Mouse (Mus musculus): ENCODE measurements around the gene Gm20662.

Gm20662 gene

DNA sequence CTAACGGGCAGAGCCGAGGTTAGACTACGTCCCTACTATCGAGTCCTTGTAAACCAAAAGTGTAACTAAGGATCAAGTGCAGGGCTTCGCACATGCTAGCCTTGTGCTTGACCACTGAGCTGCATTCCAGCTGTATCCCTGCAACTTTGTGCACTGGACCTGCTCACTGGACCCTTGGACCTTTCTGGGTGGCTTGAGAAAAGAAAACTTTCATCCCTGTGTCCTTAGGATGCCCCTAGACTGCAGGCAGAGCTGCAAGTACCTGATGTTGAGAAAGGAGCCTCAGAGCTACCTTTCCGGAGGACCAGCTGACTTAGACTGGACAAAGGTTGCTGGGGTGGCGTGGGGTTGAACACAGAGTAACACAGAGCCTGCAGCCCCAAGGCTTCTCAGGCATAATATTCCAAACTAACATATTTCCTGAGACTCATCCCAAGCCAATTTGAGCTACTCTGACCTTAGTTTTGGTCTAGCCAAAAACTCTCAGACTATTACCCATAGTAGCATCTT lies 94.5 kb downstream of the Gm20662 start:
- in situ Hi-C loops (cut with MboI), result no loop called here

DNA sequence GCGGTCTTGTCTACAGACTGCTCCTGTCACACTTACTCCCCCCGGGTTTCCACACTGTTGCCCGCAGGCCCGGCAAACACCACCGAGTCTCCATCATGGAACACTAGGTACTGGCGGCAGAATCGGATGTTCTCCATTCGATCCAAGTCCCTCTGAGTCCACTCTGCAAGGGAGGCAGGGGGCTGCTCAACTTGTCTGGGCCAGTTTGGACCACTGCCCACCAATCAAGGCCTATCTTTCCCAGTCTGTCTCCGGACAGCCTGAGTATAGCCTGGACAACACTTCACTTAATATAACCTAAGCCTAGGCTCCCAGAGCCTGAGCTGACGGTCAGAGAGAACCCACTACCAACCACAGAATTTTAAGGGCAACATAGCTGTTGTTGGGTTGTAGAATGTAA lies 97.4 kb downstream of the Gm20662 start:
- in situ Hi-C loops (cut with MboI), result no loop called here

DNA sequence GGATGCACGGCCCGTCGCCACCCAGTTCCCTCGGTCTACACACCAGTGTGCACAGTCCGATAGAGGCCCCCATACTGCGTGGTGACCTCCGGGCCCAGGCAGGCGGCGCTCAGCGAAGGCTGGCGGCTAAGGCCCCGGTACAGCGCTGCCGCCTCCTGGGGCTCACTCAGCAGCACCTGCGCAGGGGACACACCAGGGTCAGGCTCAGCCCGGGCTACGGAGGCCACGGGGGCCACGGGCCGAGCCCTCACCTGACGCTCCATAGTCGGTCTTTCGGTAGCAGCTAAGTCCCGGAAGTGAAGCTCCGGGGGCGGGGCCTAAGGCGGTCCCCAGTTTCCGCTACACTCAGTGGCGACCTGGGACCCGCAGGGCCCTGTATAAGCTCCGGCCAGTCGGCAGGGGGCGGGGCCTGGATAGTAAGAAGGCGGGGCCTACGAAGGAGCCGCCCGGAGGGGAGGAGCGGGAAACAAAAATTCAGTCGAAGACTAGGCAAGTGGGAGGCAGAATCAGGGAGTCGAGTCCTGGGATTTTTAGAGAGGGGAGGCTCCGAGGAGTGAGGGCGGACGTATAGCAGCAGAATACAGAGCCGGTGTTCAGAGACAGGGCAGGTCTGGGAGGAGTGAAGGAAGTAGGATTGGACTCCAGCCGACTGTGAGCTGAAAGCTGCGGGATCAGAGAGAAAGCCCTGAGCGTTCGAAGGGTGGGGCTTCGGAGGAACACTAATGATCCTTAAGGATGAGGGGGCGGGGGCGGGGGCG lies 98.2 kb downstream of the Gm20662 start, which contains the start of gene Apeh:
Gene Apeh, minus strand, starts transcription at position 423 of the 758 bp plus-strand sequence.
- in situ Hi-C loops (cut with MboI), result no loop called here
